Mouse (Mus musculus) spleen, adult 2 months (tissue): Measurements from ENCODE around the gene Epor. TPM values are rescaled to one million over a fixed set of nuclear protein-coding genes. Genes with fewer than 3 reads are reported as not detected.

Source experiments
- DNase-seq, 2 experiments: peaks; one replicate each; pipeline versions ENCODE4 v3.0.0 to v3.0.0-alpha.2; 2012 to 2021; ENCODE audit warnings: low spot score in 2 of 2, low read depth in 1 of 2
- H3K27ac ChIP-seq: fragments of 200-500 bp; 2 replicates; pipeline ENCODE4 v1.5.1; 2012; ENCODE audit warnings: low read length, inconsistent platforms; ENCODE audit not compliant: insufficient read depth
- H3K27me3 ChIP-seq: fragments of 200-500 bp; 2 replicates; pipeline ENCODE4 v1.6.1; 2012; ENCODE audit warnings: mild to moderate bottlenecking, moderate library complexity, low read length, inconsistent platforms; ENCODE audit not compliant: control insufficient read depth, insufficient read depth
- H3K36me3 ChIP-seq: fragments of 200-500 bp; 2 replicates; pipeline ENCODE4 v1.6.1; 2012; ENCODE audit warnings: mild to moderate bottlenecking, low read length, inconsistent platforms; ENCODE audit not compliant: control insufficient read depth, insufficient read depth
- H3K4me1 ChIP-seq: fragments of 200-500 bp; 2 replicates; pipeline ENCODE4 v1.6.1; 2011; ENCODE audit warnings: inconsistent platforms; ENCODE audit not compliant: control insufficient read depth, insufficient read depth, insufficient read length
- H3K4me3 ChIP-seq: fragments of 200-500 bp; 2 replicates; pipeline ENCODE4 v1.5.1; 2011; ENCODE audit warnings: mild to moderate bottlenecking, inconsistent platforms; ENCODE audit not compliant: insufficient read depth, insufficient read length; ENCODE audit errors: extremely low read depth
- CTCF ChIP-seq: fragments of 200-500 bp; IDR thresholded peaks from 2 replicates; pipeline ENCODE4 v1.5.1; 2011; ENCODE audit warnings: mild to moderate bottlenecking, inconsistent platforms; ENCODE audit not compliant: insufficient read depth, insufficient read length, insufficient replicate concordance; ENCODE audit errors: extremely low read depth
- POLR2A ChIP-seq: fragments of 200-500 bp; IDR thresholded peaks from 2 replicates; pipeline ENCODE4 v1.6.1; 2011; ENCODE audit warnings: low read depth, low read length, inconsistent platforms
- WGBS: fragments of 180-500 bp; shearing (Covaris S2); methylation state at CpG from one replicate; pipeline ENCODE4 v1.1.7; 2018; 5-methylcytosine and 5-hydroxymethylcytosine counted together
- polyA plus RNA-seq: library from polyadenylated mRNA; depleted of rRNA; stranded (reverse); fragments of >200 nt; gene quantifications from 2 replicates; pipeline ENCODE4 v1.2.3, GENCODE M21; 2012

Gene Epor
- polyA plus RNA-seq, 1 experiment, result 49.5 TPM

DNA sequence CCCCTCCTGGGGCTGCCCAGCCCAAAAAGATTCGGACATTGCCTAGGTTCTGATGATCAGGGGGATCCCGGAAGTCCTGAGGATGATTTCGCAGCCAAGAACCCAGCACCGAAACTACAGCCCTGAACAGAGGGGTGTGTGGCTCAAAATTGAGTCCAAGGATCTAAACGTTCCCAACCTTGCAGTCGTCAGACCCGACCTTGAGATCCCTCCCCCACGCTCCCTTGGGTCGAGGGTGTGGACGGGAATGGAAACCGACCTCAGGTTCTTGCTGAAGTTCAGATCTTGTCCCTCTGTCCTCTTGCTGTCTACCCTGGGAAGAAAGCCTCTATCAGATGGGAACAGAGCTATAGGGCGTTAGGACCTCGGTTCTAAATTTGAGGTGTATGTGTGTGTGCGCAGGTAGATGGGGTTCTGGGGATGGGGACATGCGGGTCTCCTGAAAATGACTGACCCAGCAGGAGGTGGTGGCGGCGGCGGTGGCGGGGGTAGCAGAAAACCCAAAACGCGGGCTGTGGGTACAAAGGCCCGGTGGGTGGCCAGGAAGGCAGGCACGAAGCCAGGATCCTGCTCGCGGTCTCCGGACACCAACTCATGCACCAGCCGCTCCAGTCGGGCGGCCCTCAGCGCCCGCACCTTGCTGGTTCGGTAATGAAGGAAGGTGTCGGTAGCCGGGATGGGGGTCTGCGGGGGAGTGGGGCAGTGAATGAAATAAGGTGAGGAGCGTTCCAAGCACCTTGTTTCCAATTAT is 24.5 kb upstream of the Epor start:
- H3K4me3 ChIP-seq, result no peak overlapping the region
- no peak for DNase-seq
- peaks cover 9% of the 10 kb centered on the region for H3K4me1 ChIP-seq
- WGBS, result 21% methylated on average over 36 of the region's 36 CpGs
- no peak overlapping the region for H3K27ac ChIP-seq
- TF ChIP-seq POLR2A (no peak), CTCF (no peak)
- H3K27me3 ChIP-seq, result peaks cover 26% of the 10 kb centered on the region
- no peaks in the 10 kb centered on the region for H3K36me3 ChIP-seq

GRCm38 (mm10) chr9:21983911-21984310 is 20.6 kb upstream of the Epor start:
- TF ChIP-seq CTCF, result no peak
- TF ChIP-seq POLR2A, result no peak
- peaks cover 6% of the 10 kb centered on the region; the same call in 1 of the 2 replicates for H3K4me1 ChIP-seq
- no peak overlapping the region for H3K4me3 ChIP-seq
- 77% methylated on average over 3 of the region's 3 CpGs for WGBS
- no peak overlapping the region for H3K27ac ChIP-seq
- H3K36me3 ChIP-seq, result no peaks in the 10 kb centered on the region
- no peak for DNase-seq
- H3K27me3 ChIP-seq, result peaks cover 13% of the 10 kb centered on the region; the same call in 1 of the 2 replicates

- DNase-seq, result no peak
- H3K27me3 ChIP-seq, result 0 out of 2 replicates have a peak, but pooled peaks cover 1% of the 10 kb centered on the region
- TF ChIP-seq CTCF (no peak), POLR2A (no peak)
- no peak overlapping the region for H3K4me3 ChIP-seq
- H3K27ac ChIP-seq, result no peak overlapping the region
- no peaks in the 10 kb centered on the region for H3K4me1 ChIP-seq
- H3K36me3 ChIP-seq, result no peaks in the 10 kb centered on the region
- WGBS, result 90% methylated on average over 4 of the region's 4 CpGs
These were observed 15.3 kb upstream of the Epor start for GRCm38 (mm10) chr9:21978398-21979128.

DNA sequence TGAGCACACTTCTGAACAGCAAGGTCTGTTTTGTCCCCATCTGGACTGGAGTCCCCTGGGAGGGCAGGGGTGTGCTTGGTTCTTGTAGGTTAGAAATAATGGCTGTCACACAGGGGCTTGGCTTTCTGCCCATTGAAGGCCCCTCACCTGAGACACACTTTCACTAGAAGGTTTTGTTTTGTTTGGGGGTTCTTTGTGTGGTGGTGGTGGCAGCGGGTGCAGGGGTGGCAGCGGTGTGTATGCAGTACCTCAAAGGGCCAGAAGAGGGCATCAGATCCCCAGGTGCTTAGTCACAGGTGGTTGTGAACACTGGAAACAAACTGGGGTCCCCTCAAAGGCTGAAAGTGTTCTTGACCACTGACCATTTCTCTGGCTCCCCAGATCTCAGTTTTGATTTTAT is 14.7 kb upstream of the Epor start:
- Histone ChIP-seq H3K4me1 (no peaks in the 10 kb centered on the region), H3K36me3 (no peaks in the 10 kb centered on the region), H3K4me3 (no peak overlapping the region), H3K27me3 (no peaks in the 10 kb centered on the region), H3K27ac (no peak overlapping the region)
- peak in 1 of 2 experiments; percentile 32 for DNase-seq
- 34% methylated on average over 2 of the region's 2 CpGs for WGBS
- peak; percentile 64; the same call in 1 of the 2 replicates for TF ChIP-seq CTCF
- TF ChIP-seq POLR2A, result no peak

DNA sequence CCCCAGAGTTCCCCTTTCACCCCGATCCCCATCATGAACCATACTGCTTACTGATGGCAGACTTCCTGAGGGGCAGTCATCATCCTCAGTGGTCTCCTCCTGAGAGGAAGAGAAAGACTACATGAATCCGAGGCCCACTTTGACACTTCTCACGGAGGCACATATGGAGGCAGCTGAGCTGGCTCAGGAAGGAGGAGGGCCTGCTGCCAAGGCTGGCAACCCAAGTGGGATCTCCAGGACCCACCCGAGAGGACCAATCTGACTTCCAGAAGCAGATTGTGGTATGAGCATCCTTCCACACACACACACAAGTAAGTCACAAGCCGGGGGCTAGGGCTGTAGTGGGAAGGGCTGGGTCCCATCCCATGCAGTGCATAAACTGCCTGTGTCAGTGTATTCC is 14.0 kb upstream of the Epor start:
- TF ChIP-seq CTCF, result no peak
- no peak for TF ChIP-seq POLR2A
- Histone ChIP-seq H3K36me3 (no peaks in the 10 kb centered on the region), H3K4me3 (no peak overlapping the region), H3K27me3 (no peaks in the 10 kb centered on the region), H3K4me1 (no peaks in the 10 kb centered on the region), H3K27ac (no peak overlapping the region)
- WGBS, result 87% methylated on average over 5 of the region's 5 CpGs
- DNase-seq, result no peak

- WGBS, result 89% methylated on average over 10 of the region's 10 CpGs
- TF ChIP-seq CTCF (no peak), POLR2A (no peak)
- DNase-seq, result no peak
- Histone ChIP-seq H3K27ac (no peak overlapping the region), H3K4me3 (no peak overlapping the region), H3K36me3 (no peaks in the 10 kb centered on the region), H3K27me3 (no peaks in the 10 kb centered on the region), H3K4me1 (no peaks in the 10 kb centered on the region)
These were observed 13.4 kb upstream of the Epor start for GRCm38 (mm10) chr9:21976626-21977175.

DNA sequence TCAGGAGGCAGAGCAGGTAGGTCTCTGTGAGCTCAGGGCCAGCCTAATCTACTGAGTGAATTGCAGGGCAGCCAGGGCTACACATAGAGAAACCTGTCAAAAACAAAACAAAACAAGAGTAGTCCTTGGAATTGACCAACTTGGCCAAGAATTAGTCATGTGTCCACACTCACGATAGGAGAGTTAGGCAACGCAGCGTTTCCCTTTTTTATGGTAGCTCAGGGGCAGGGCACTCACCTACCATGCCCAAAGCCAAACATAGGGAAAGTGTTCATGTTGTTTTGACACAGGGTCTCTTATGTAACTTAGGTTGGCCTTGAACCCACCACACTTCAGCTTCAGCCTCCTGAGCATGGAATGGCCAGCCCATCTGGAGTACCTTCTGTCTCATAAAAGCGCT is 6.0 kb upstream of the Epor start:
- DNase-seq, result no peak
- Histone ChIP-seq H3K27me3 (no peaks in the 10 kb centered on the region), H3K36me3 (no peaks in the 10 kb centered on the region), H3K4me1 (no peaks in the 10 kb centered on the region), H3K27ac (no peak overlapping the region), H3K4me3 (no peak overlapping the region)
- WGBS, result 85% methylated on average over 4 of the region's 4 CpGs
- no peak for TF ChIP-seq CTCF
- no peak for TF ChIP-seq POLR2A
